Mouse (Mus musculus): ENCODE results near the gene Lyrm1.

Lyrm1 gene

GRCm38 (mm10) chr7:119965651-119966395 is 70.2 kb downstream of the Lyrm1 start:
- no peak for DNase-seq

- DNase-seq = no peak
Measured at GRCm38 (mm10) chr7:119969320-119969719, 73.7 kb downstream of the Lyrm1 start.

- DNase-seq = no peak
Measured at GRCm38 (mm10) chr7:119974214-119974613, 78.6 kb downstream of the Lyrm1 start.

GRCm38 (mm10) chr7:119976256-119976655 is 80.6 kb downstream of the Lyrm1 start:
- DNase-seq = peak; percentile 5

GRCm38 (mm10) chr7:119977574-119977973 is 81.9 kb downstream of the Lyrm1 start:
- no peak for DNase-seq

GRCm38 (mm10) chr7:119978576-119978975 is 82.9 kb downstream of the Lyrm1 start:
- no peak for DNase-seq

GRCm38 (mm10) chr7:119980170-119980569 is 84.5 kb downstream of the Lyrm1 start:
- DNase-seq = no peak

GRCm38 (mm10) chr7:119985279-119985912 is 89.7 kb downstream of the Lyrm1 start:
- no peak for DNase-seq

GRCm38 (mm10) chr7:119997066-119997465 is 101.4 kb downstream of the Lyrm1 start:
- no peak for DNase-seq

All from right cerebral cortex, postnatal 4 days (tissue).